20 mouse cellular contexts compared by ENCODE assay signal in genomic region chr10:43365909-43366308, GRCm38 (mm10).
DNase-seq lines count a peak whose midpoint lies in the region; ATAC-seq and TF ChIP-seq lines count a peak whose summit lies in the region.
"Had no signal": no experiment of that assay in that cellular context is flagged by ENCODE, and none has a peak within 500 bp of the region (broad histone marks: within the 10 kb centered on the region; RNA-seq: fewer than 3 reads in every experiment).

No protein-coding gene starts in this region.

- no peak for TF ChIP-seq EP300 in stomach, postnatal 0 days (optimal IDR thresholded peaks at IDR 0.05)

- TF ChIP-seq CTCF in midbrain, postnatal 0 days (IDR thresholded peaks at IDR 0.05) = no peak
- TF ChIP-seq CTCF in stomach, postnatal 0 days (IDR thresholded peaks at IDR 0.05; ENCODE audit: low read depth) = no peak

- H3K27me3 ChIP-seq in midbrain, embryonic 12.5 days = no peaks in the 10 kb centered on the region
- no peaks in the 10 kb centered on the region for H3K27me3 ChIP-seq in midbrain, postnatal 0 days (ENCODE audit: insufficient read depth, low read length)
- no peaks in the 10 kb centered on the region for H3K27me3 ChIP-seq in embryonic facial prominence, embryonic 10.5 days (replicated peaks; ENCODE audit: low read depth, poor library complexity, severe bottlenecking)
- H3K27me3 ChIP-seq in stomach, postnatal 0 days (ENCODE audit: control insufficient read depth, insufficient read depth, low read length) = no peaks in the 10 kb centered on the region
- H3K27me3 ChIP-seq: CH12.LX; embryonic facial prominence, embryonic 15.5 days; Patski had no signal

- ATAC-seq in midbrain, embryonic 12.5 days (ENCODE audit: low FRiP score, low read depth) = no peak
- no peak for ATAC-seq in midbrain, postnatal 0 days (ENCODE audit: low FRiP score)
- 0 out of 2 replicates have a peak, but pooled peaks have one; percentile 18 for ATAC-seq in stomach, postnatal 0 days (ENCODE audit: low FRiP score, low TSS enrichment)
- ATAC-seq: activated CD4-positive, CD25-positive, alpha-beta regulatory T cell, adult 4 months; intestine, embryonic 16.5 days; Patski had no signal

- H3K36me3 ChIP-seq in midbrain, embryonic 12.5 days = no peaks in the 10 kb centered on the region
- H3K36me3 ChIP-seq in midbrain, postnatal 0 days (ENCODE audit: insufficient read depth, low read length) = no peaks in the 10 kb centered on the region
- no peaks in the 10 kb centered on the region for H3K36me3 ChIP-seq in embryonic facial prominence, embryonic 10.5 days (replicated peaks)
- H3K36me3 ChIP-seq in stomach, postnatal 0 days (ENCODE audit: control insufficient read depth, insufficient read depth, low read length) = no peaks in the 10 kb centered on the region
- H3K36me3 ChIP-seq: embryonic facial prominence, embryonic 15.5 days; heart, embryonic 10.5 days had no signal

- peak; percentile 64 for DNase-seq in heart, adult 11 months
- no peak for DNase-seq in heart, postnatal 25 days (ENCODE audit: low spot score)
- no peak for DNase-seq in midbrain, postnatal 0 days (ENCODE audit: low spot score)
- no peak for DNase-seq in embryonic facial prominence, embryonic 10.5 days (ENCODE audit: low spot score)
- no peak for DNase-seq in stomach, postnatal 0 days (ENCODE audit: low spot score)
- DNase-seq: adrenal gland, postnatal 14 days; cerebellum, adult 2 months; cerebellum, postnatal 10 days; gastrocnemius, adult 2 months; gastrocnemius, postnatal 25 days; heart, adult 18-20 months; heart, postnatal 10 days had no signal

- intact Hi-C loops in heart, postnatal 25 days (cut with DNase I) = no loop called here

- H3K27ac ChIP-seq in midbrain, embryonic 12.5 days (replicated peaks) = 0 out of 2 replicates have a peak overlapping the region, but pooled peaks have one; percentile 11
- H3K27ac ChIP-seq in midbrain, postnatal 0 days (ENCODE audit: low read depth, low read length) = no peak overlapping the region
- 0 out of 2 replicates have a peak overlapping the region, but pooled peaks have one; percentile 12 for H3K27ac ChIP-seq in embryonic facial prominence, embryonic 10.5 days (replicated peaks)
- H3K27ac ChIP-seq in stomach, postnatal 0 days (replicated peaks) = no peak overlapping the region
- H3K27ac ChIP-seq: embryonic facial prominence, embryonic 15.5 days; gastrocnemius, adult 2 months; heart, embryonic 10.5 days had no signal

- H3K9me3 ChIP-seq in midbrain, embryonic 12.5 days = no peaks in the 10 kb centered on the region
- H3K9me3 ChIP-seq in midbrain, postnatal 0 days (ENCODE audit: low read length) = no peaks in the 10 kb centered on the region
- H3K9me3 ChIP-seq in embryonic facial prominence, embryonic 10.5 days = no peaks in the 10 kb centered on the region
- no peaks in the 10 kb centered on the region for H3K9me3 ChIP-seq in stomach, postnatal 0 days (ENCODE audit: control insufficient read depth, low read length)
- H3K9me3 ChIP-seq: embryonic facial prominence, embryonic 15.5 days; heart, embryonic 10.5 days had no signal

- H3K9ac ChIP-seq in midbrain, embryonic 12.5 days (replicated peaks) = no peak overlapping the region
- no peak overlapping the region for H3K9ac ChIP-seq in midbrain, postnatal 0 days (replicated peaks; ENCODE audit: low read length, poor library complexity, severe bottlenecking)
- H3K9ac ChIP-seq in stomach, postnatal 0 days (ENCODE audit: low read length) = no peak overlapping the region
- H3K9ac ChIP-seq: embryonic facial prominence, embryonic 15.5 days had no signal

- 78% methylated on average over 4 of the region's 4 CpGs for WGBS in midbrain, embryonic 12.5 days
- WGBS in midbrain, postnatal 0 days = 69% methylated on average over 4 of the region's 4 CpGs
- WGBS in embryonic facial prominence, embryonic 10.5 days = 90% methylated on average over 4 of the region's 4 CpGs
- WGBS in stomach, postnatal 0 days = 90% methylated on average over 4 of the region's 4 CpGs

- no peak overlapping the region for H3K4me3 ChIP-seq in midbrain, embryonic 12.5 days
- no peak overlapping the region for H3K4me3 ChIP-seq in midbrain, postnatal 0 days (ENCODE audit: low read depth, low read length)
- H3K4me3 ChIP-seq in embryonic facial prominence, embryonic 10.5 days = no peak overlapping the region
- H3K4me3 ChIP-seq in stomach, postnatal 0 days (ENCODE audit: low read depth, low read length) = no peak overlapping the region
- H3K4me3 ChIP-seq: embryonic facial prominence, embryonic 15.5 days; erythroblast, embryonic 14.5 days; gastrocnemius, adult 2 months; heart, embryonic 10.5 days had no signal

- no peak overlapping the region for H3K4me2 ChIP-seq in midbrain, embryonic 12.5 days (replicated peaks)
- no peak overlapping the region for H3K4me2 ChIP-seq in midbrain, postnatal 0 days (ENCODE audit: low read depth, low read length, poor library complexity, severe bottlenecking)
- no peak overlapping the region for H3K4me2 ChIP-seq in stomach, postnatal 0 days (replicated peaks; ENCODE audit: low read depth)
- H3K4me2 ChIP-seq: embryonic facial prominence, embryonic 15.5 days had no signal

- 0 out of 2 replicates have a peak, but pooled peaks cover 6% of the 10 kb centered on the region for H3K4me1 ChIP-seq in midbrain, embryonic 12.5 days
- H3K4me1 ChIP-seq in midbrain, postnatal 0 days (ENCODE audit: insufficient read depth, low read length) = no peaks in the 10 kb centered on the region
- no peaks in the 10 kb centered on the region for H3K4me1 ChIP-seq in embryonic facial prominence, embryonic 10.5 days
- H3K4me1 ChIP-seq in stomach, postnatal 0 days (replicated peaks; ENCODE audit: control insufficient read depth, insufficient read depth) = no peaks in the 10 kb centered on the region
- H3K4me1 ChIP-seq: embryonic facial prominence, embryonic 15.5 days; heart, embryonic 10.5 days had no signal

Comparison
In these comparisons a context has a peak if more than half of its experiments do, and no peak if none do; other contexts are left out.
1. H3K27ac ChIP-seq: peak in midbrain, embryonic 12.5 days (single experiment) and embryonic facial prominence, embryonic 10.5 days (single experiment); none in midbrain, postnatal 0 days (single experiment) and stomach, postnatal 0 days (single experiment).